Mouse (Mus musculus) adrenal gland, adult 8-10 months (tissue): ENCODE measurements at regions not wholly inside any gene's neighbourhood (a gene's known extent, or its start where the extent isn't known, plus 50 kb on each side); places are given as distances from the start of the nearest gene placed in this dataset.

Experiments used
- DNase-seq: peaks from one replicate; pipeline ENCODE4 v3.0.0; 2022

- DNase-seq: no peak
Measured at GRCm38 (mm10) chr9:43387397-43387796, 76.7 kb downstream of the Trim29 start.

- no peak for DNase-seq
Measured at GRCm38 (mm10) chr9:43389491-43390083, 78.9 kb downstream of the Trim29 start.

- no peak for DNase-seq
Measured at GRCm38 (mm10) chr9:43392467-43393064, 81.9 kb downstream of the Trim29 start.

- DNase-seq: no peak
Measured at GRCm38 (mm10) chr9:43394204-43394603, 83.6 kb downstream of the Trim29 start.

- no peak for DNase-seq
Measured at GRCm38 (mm10) chr9:43395209-43395608, 84.6 kb downstream of the Trim29 start.

GRCm38 (mm10) chr9:43396566-43396965 is 85.9 kb downstream of the Trim29 start:
- no peak for DNase-seq

GRCm38 (mm10) chr9:43408493-43408892 is 97.8 kb downstream of the Trim29 start:
- DNase-seq: no peak

- DNase-seq: no peak
Measured at GRCm38 (mm10) chr9:43412473-43412872, 101.8 kb downstream of the Trim29 start.

GRCm38 (mm10) chr9:43419993-43420715 is 109.5 kb downstream of the Trim29 start:
- DNase-seq: no peak

GRCm38 (mm10) chr9:43427007-43427406 is 116.4 kb downstream of the Trim29 start:
- no peak for DNase-seq

- no peak for DNase-seq
Measured at GRCm38 (mm10) chr9:43433953-43434352, 123.3 kb downstream of the Trim29 start.

GRCm38 (mm10) chr9:43438476-43438875 is 127.8 kb downstream of the Trim29 start:
- DNase-seq: no peak

- DNase-seq: no peak
Measured at GRCm38 (mm10) chr9:43440959-43441510, 130.4 kb downstream of the Trim29 start.

- DNase-seq: no peak
Measured at GRCm38 (mm10) chr9:43445491-43445890, 134.8 kb downstream of the Trim29 start.

- no peak for DNase-seq
Measured at GRCm38 (mm10) chr9:43447372-43447771, 136.7 kb downstream of the Trim29 start.

GRCm38 (mm10) chr9:43448981-43449380 is 138.3 kb downstream of the Trim29 start:
- no peak for DNase-seq

- DNase-seq: no peak
Measured at GRCm38 (mm10) chr9:43453953-43454582, 143.4 kb downstream of the Trim29 start.

- peak; percentile 49 for DNase-seq
Measured at GRCm38 (mm10) chr9:43457736-43458135, 147.1 kb downstream of the Trim29 start.

GRCm38 (mm10) chr9:43461131-43461530 is 150.5 kb downstream of the Trim29 start:
- no peak for DNase-seq

- no peak for DNase-seq
Measured at GRCm38 (mm10) chr9:43463445-43464090, 152.9 kb downstream of the Trim29 start.

GRCm38 (mm10) chr9:43465129-43465528 is 154.5 kb downstream of the Trim29 start:
- no peak for DNase-seq

GRCm38 (mm10) chr9:43465731-43466330 is 155.2 kb downstream of the Trim29 start:
- no peak for DNase-seq
